Mouse (Mus musculus) liver, adult 2 months (tissue): ENCODE measurements around the gene Cpn2.

Experiments
- CTCF ChIP-seq: fragments of 200-500 bp; IDR thresholded peaks from 2 replicates; pipeline ENCODE4 v1.5.1; 2011; ENCODE audit warnings: low read depth, low read length, control low read depth
- POLR2A ChIP-seq: fragments of 200-500 bp; IDR thresholded peaks from 2 replicates; pipeline ENCODE4 v1.6.1; 2011; ENCODE audit warnings: low read length, control low read depth; ENCODE audit not compliant: insufficient read depth; ENCODE audit errors: extremely low read depth

DNA sequence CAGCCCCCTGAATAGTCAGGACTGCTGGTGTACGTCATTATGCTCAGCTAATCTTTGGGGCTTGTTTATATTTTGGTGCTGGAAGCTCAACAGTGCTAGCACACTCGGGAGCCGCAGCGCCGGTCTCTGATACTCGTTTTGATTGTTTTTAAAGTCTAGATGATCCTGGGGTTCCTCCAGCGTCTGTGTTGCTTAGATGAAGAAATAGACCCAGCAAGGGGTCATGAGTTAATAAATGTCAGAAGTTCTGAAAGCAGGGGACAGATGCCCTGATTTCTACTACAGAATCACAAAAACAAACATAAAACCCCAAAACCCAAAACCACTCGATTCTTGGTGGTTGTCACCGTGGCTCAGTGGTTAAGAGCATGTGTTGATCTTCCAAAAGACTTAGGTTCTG is 13.4 kb downstream of the Cpn2 start:
- TF ChIP-seq POLR2A (0 out of 2 replicates have a peak, but pooled peaks have one; percentile 6), CTCF (no peak)
